Mouse (Mus musculus) natural killer cell, adult 2 months (primary cell): ENCODE data around the gene Anxa8.

Experiments
- DNase-seq, 2 experiments: peaks; one replicate each; pipeline ENCODE4 v3.0.0; 2022; ENCODE audit warnings: low spot score in 2 of 2

Gene Anxa8

DNA sequence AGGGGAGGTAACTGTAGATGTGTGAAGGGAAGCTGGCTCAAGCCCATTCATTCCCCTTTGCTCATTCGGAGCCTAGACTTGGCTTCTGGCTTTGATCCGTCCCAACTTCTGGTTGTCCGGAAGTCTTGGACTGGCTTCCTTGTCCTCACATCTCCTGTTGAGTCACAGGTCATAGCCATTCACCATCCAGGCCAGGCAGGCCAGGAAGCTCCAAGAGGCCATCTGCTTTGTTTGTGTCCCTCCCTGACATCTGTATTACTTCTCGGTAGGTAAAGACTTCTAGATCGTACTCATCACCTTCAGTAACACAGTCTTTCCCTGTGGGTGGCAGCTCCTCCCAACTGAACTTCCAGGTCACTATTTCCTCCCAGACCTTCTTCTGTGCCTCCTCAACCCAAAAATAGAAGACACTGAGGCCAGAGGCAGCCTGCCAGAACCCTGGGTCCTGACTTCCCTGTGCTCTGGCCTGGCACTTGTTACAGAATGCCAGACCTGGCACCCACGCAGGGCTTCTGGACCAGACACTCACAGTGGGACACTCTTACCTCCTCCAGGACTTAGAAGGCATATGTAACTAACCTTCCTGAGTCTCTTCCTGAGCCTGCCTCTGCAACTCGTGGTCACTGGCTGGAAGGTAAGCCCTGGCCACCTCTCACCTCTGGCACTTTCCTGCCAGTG, 33.4 kb downstream of the Anxa8 start:
- DNase-seq: no peak

- DNase-seq: no peak
These were observed 34.5 kb downstream of the Anxa8 start for GRCm38 (mm10) chr14:34120016-34120910.

- no peak for DNase-seq
These were observed 35.2 kb downstream of the Anxa8 start for GRCm38 (mm10) chr14:34120923-34121351.

GRCm38 (mm10) chr14:34121691-34122090, 35.9 kb downstream of the Anxa8 start:
- no peak for DNase-seq

DNA sequence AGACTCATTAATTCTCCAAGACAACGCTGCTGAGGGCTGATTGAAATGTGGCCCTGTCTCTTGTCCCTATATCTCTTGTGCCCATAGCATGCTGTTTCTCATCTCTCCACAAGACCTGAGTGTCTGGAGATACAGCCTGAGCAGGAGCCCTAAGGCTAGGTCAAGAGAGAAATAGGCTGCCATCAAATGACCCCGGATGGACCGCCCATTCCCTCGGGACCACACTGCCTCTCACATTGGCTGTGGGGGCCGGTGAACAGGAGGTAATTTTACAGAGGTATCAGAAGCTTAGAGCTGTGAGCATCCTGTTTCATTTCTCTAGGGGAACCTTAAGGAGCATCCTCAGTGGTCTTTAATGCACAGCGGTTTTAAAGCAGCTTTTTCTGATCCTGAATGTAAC, 45.4 kb downstream of the Anxa8 start:
- no peak for DNase-seq

- no peak for DNase-seq
These were observed 49.6 kb downstream of the Anxa8 start for GRCm38 (mm10) chr14:34135391-34135790.

DNA sequence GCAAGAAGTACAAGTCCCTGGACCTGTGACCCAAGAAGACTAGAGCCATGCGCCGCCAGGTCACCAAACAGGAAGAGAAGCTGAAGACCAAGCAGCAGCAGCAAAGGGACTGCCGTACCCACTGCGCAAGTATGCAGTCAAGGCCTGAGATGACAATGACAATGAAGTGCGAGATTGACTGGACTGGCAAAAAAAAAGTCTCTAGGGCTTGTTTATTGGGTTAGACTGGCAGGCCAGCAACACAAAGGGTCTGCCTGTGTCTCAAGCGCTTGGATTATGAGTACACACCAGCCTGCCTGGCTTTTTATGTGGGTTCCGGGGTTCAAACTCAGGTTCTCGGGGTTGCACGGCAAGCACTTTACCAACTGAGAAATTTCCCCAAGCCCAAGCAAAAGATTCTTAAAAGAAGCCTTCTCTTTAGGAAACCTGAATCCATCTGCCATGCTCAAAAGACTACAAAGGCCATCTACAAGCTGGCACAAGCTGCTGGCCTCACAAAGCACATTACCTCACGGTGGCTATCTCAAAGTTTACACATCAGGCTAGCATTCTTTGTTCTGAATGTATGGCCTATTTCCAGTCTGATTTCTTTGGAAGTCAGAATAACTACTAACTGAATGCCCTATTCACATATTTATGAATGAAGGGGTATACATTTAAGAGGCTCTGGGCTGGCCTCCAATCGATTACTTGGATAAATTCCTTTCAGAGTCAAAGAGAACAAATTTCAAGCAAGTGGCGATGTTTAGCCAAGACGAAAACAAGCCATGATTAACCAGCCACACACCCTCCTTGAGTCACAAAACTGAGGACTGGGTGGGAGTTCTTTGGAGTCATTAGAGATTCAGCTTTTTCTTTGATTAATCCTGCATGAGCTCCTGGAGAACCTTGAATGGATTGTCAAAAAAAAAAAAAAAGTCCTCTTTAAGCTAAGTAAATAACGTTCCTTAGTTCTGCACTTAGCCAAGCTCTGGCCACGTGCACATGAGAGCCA, 54.2 kb downstream of the Anxa8 start:
- DNase-seq: no peak

DNA sequence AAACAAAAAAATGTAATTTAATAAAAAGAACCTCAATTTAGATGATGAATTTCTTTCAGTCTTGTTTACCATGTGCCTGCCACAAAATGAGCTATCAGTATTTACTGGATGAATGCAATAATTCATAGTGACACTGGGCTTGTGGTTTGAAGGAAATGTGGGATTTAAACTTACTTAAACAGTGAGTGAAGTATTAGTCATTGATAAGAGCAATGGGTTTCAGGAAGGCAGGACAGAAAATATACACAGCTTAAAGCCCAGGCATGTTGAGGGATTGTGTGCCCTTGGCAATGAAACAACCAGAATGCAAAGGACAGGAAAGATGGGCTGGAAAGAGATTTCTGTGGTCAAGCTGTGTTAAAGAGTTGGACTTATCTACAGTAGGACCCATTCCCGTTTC, 56.5 kb downstream of the Anxa8 start:
- no peak for DNase-seq

DNA sequence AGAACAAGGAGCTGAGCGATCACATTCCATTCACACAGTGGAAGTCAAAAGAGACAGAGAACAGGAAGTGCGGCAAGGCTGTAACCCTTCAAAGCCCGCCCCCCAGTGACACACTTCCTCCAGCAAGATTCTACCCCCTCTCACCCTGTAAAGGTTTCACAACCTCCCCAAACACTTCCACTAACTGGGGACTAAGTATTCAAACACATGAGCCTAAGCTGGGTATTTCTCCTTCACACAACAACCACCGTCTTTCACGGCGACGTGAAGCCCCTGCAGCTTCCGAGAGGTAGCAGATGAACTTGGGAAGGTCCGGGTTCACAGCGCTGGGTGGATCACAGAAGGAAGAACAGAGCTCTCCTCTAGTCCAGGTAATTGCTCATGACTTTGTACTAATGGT, 57.1 kb downstream of the Anxa8 start:
- no peak for DNase-seq
